Mouse (Mus musculus): ENCODE measurements around the gene Pde4c.

Pde4c gene

DNA sequence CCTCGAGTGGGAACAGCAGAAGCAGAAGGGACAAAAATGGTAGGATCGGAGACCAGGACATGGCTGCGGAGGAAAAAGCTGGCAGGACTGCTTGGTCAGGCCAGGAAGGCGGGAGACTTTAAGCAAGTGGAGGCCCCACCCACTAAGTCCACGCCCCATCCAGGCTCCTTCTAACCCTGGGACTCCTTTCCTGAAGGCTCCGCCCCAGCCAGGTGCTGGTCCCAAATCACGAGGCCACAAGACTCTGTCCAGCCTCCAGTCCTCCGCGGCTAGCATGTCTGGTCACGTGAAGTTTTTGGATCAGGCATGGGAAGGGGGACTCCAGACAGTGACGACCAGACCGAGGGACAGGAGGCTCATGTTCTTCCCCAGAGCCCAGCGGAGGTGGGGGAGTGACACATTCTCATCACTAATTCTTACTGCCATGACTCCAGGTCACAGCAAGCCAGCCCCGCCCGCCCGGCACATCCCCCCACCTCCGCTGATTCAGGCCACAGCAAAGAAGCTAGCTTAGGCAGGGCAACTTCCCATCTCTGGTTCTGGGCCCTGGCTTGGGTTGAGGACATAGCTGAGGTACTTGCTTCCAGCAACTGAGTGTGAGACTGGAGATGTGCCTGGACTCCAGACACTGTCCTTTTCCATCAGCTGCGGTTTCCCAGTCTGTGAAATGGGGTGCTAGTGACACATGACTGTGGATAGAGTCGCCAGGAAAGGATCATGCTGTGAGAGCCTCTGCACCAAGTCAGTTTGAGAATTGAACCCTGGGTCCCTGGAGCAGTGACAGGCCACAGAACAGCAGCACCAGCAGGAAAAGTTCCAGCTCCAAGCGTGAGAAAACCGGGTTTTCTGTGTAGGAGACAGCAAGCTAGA, 43.3 kb downstream of the Pde4c start:
- DNase-seq (ENCODE audit: low read depth, low spot score) = peak; percentile 88

- DNase-seq (ENCODE audit: low read depth, low spot score) = no peak
Measured at GRCm38 (mm10) chr8:70767503-70767902, 44.0 kb downstream of the Pde4c start.

DNA sequence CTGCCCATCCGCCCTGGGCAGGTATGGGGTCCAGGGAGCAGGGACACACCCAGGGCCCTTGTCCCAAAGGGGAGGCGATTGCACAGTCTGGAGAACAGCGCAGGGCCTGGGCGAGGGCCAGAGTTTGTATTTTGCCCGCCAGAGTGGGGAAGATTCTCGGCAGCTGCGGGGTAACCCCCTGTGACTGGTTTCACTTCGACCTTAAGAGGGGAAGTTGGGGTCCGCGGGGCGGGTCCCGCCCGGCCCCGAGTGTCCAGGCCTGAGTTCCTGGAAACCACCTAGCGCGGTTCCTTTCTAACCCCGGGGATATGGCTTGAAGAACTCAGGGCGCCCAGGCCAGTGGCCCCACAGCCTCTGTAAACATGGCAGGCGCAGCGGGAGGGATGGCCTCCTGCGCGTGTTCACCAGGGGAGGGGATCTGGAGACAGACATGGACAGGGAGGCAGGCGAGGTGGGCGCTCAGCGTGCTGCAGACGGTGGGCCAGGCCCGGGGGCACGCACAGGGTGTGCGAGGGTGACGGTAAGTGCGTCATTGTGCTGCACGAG, 44.8 kb downstream of the Pde4c start:
- no peak for DNase-seq (ENCODE audit: low read depth, low spot score)

GRCm38 (mm10) chr8:70768956-70769355, 45.4 kb downstream of the Pde4c start:
- DNase-seq (ENCODE audit: low read depth, low spot score) = peak; percentile 90

- peak; percentile 100 for DNase-seq (ENCODE audit: low read depth, low spot score)
Measured at GRCm38 (mm10) chr8:70769359-70769758, 45.8 kb downstream of the Pde4c start.

- DNase-seq (ENCODE audit: low read depth, low spot score) = no peak
Measured at GRCm38 (mm10) chr8:70769858-70770257, 46.3 kb downstream of the Pde4c start.

GRCm38 (mm10) chr8:70770748-70771147, 47.2 kb downstream of the Pde4c start:
- DNase-seq (ENCODE audit: low read depth, low spot score) = no peak

DNA sequence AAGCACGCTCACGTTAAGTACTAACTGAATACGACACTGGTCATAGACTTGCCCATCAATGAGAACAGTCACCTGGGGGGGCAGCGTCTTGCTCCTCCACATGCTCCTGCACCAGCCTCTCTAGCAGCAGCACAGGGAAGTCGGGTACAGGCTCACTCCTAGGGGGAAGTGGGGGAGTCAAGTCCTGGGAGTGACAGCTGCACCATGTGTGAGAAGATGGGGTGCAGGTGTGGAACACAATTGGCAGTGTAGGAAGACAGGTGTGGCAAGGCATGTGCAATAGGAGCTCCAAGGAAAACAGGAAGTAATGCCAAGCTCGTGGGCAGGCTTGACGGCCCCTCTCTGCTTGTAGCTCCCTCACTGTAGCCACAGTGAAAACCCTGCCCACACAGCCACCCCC, 47.7 kb downstream of the Pde4c start:
- no peak for DNase-seq (ENCODE audit: low read depth, low spot score)

- no peak for DNase-seq (ENCODE audit: low read depth, low spot score)
Measured at GRCm38 (mm10) chr8:70772075-70772474, 48.6 kb downstream of the Pde4c start.

- no peak for DNase-seq (ENCODE audit: low read depth, low spot score)
Measured at GRCm38 (mm10) chr8:70772890-70773289, 49.4 kb downstream of the Pde4c start.

GRCm38 (mm10) chr8:70773410-70773809, 49.9 kb downstream of the Pde4c start:
- no peak for DNase-seq (ENCODE audit: low read depth, low spot score)

GRCm38 (mm10) chr8:70773833-70774232, 50.3 kb downstream of the Pde4c start:
- no peak for DNase-seq (ENCODE audit: low read depth, low spot score)

DNA sequence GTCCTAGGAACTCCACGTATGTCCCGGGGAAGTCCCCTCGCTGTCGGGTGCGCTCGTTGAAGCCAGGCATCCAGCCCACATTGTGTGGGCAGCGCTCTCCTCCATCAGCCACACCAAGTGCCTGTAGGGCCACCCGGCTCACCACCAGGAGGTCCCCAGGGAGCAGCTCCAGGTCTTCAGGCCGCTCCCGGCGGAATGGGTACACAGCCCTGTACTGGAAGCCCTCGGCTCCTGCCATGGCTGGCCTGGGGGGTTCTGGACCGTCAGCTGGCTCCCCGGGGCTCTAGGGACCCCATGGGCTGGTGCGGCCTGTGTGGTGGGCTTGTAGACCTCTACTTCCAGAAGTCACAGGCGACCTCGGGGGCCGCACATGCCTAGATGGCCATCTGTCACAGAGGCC, 51.2 kb downstream of the Pde4c start:
- DNase-seq (ENCODE audit: low read depth, low spot score) = no peak

DNA sequence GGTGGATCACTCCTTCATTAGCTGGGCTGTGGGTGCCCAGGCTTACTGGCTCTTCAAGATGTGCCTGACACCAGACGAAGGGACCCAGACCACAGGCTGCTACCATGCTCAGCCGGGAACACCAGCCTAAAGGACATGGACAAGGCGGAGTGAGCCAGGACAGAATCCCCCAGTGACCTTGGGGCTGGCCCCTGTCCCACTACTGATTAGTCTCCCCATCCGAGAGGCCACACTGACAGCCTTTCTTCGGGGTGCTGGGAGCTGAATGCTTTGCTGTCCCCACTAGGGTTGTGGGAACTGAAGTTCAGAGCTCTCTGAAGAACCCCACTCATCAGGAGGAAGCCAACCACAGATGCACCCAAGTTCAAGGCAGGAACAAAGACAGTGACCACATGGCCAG, 51.7 kb downstream of the Pde4c start:
- no peak for DNase-seq (ENCODE audit: low read depth, low spot score)

DNA sequence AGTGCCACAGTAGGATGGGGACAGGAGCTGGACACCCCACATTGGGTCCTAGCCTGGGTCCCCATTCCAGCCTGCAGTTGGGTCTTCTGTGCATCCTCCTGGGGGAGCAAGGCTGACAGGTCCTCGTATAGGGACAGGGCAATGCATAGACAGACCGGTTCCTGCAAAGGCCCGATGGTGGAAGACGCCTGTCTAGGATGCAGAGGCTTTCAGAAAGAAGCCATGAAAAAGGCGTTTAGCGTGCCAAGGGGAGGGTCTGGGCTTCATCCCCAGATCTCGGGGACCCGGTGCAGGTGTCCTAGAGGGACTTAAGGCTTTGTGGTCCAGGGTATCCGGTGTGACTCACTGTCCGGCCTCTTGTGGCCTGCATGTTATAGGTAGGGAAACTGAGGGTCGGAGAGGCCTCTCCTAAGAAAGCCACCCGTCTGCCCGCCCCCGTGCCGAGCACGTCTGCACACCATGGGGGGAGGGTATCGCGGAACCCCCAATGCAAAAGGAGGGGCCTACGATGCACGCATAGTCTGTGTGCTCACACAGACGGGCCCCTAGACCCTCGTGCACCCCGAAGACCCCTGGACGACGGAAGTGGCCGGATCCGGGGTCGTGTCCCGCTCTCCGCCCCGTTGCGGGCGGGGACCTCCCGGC, 52.5 kb downstream of the Pde4c start:
- no peak for DNase-seq (ENCODE audit: low read depth, low spot score)

DNA sequence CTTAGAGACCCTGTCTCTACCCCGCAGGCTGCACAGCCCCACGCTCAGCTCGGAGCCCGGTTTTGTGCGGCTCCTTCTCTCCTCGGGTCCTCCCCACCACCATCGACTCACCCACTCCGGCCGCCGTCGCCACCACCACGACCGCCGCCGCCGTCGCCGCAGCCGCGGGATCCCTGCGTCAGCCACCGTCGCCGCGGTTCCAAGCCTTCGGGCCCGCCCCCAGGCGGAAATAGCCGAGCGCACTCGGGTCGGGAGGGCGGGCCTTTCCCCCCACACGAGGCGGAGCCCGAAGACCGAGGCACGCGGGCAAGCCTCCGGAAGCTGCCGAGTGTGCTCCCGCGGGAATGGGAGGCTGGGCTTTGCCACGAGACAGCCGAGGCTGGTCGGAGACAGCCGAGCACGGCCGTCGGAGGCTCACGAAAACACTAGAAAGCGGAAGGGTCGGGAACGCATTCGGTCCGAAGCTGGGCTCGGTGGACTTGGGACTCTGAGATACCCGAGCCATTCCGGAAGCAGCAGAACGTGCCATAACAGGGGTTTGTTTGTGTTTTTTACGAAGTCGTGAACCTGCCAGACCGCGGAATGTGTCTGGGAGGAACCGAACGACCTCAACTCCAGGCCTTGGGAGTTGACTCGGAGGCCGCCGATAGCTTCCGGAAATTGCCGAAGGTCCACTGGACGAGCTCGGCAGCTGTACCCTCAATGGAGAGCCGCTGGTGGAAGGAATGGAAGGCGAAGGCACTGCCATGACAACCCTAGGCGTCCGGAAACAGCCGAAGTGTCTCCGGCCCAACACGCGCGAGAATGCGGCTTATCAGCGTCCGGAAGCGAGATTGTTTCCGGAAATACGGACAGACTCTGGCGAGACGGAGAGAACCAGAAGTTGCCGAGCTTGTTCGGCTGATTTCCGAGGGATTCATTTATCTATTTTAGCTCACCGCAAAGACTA, 53.2 kb downstream of the Pde4c start, which contains the start of gene Pik3r2:
Gene Pik3r2 (minus strand): TSS at position 218 of the 949 bp plus-strand sequence.
- peak; percentile 96 for DNase-seq (ENCODE audit: low read depth, low spot score)

- DNase-seq (ENCODE audit: low read depth, low spot score) = no peak
Measured at GRCm38 (mm10) chr8:70780093-70780492, 56.6 kb downstream of the Pde4c start.

GRCm38 (mm10) chr8:70786291-70787050, 63.0 kb downstream of the Pde4c start:
- no peak for DNase-seq (ENCODE audit: low read depth, low spot score)

- no peak for DNase-seq (ENCODE audit: low read depth, low spot score)
Measured at GRCm38 (mm10) chr8:70787051-70787445, 63.5 kb downstream of the Pde4c start.

- peak; percentile 95 for DNase-seq (ENCODE audit: low read depth, low spot score)
Measured at GRCm38 (mm10) chr8:70787941-70788667, 64.6 kb downstream of the Pde4c start.

All from ES-CJ7 (cell line).